Mouse (Mus musculus) hindbrain, embryonic 15.5 days (tissue): ENCODE data around the gene BB287469. TPM values are rescaled to one million over a fixed set of nuclear protein-coding genes. Genes with fewer than 3 reads are reported as not detected.
"Not testable (repeated sequence)": the region's sequence is repeated elsewhere in the genome, so short reads cannot be mapped to it uniquely, and the experiment has no call there.

ENCODE experiments used
- ATAC-seq: fragments of 200-750 bp; cut with Nextera tagmentation; 2 replicates; pipeline ENCODE4 v1.8.0; 2017; ENCODE audit warnings: low read depth, moderate number of reproducible peaks, moderate TSS enrichment; ENCODE audit not compliant: low FRiP score
- H3K27ac ChIP-seq: fragments of 300-500 bp; sonication (generic); replicated peaks from 2 replicates; pipeline ENCODE4 v1.5.1; 2015; ENCODE audit warnings: mild to moderate bottlenecking, inconsistent platforms
- H3K27me3 ChIP-seq: fragments of 300-500 bp; sonication (generic); 2 replicates; pipeline ENCODE4 v1.6.1; 2015; ENCODE audit warnings: control low read depth, inconsistent platforms
- H3K36me3 ChIP-seq: fragments of 300-500 bp; sonication (generic); 2 replicates; pipeline ENCODE4 v1.6.1; 2015; ENCODE audit warnings: control low read depth, inconsistent platforms
- H3K4me1 ChIP-seq: fragments of 300-500 bp; sonication (generic); replicated peaks from 2 replicates; pipeline ENCODE4 v1.6.1; 2015; ENCODE audit warnings: control low read depth, inconsistent platforms
- H3K4me2 ChIP-seq: fragments of 300-500 bp; sonication (generic); 2 replicates; pipeline ENCODE4 v1.6.1; 2015; ENCODE audit warnings: moderate library complexity, mild to moderate bottlenecking, inconsistent platforms
- H3K4me3 ChIP-seq: fragments of 300-500 bp; sonication (generic); 2 replicates; pipeline ENCODE4 v1.5.1; 2015; ENCODE audit warnings: mild to moderate bottlenecking, inconsistent platforms
- H3K9ac ChIP-seq: fragments of 300-500 bp; sonication (generic); 2 replicates; pipeline ENCODE4 v1.6.1; 2015; ENCODE audit warnings: inconsistent platforms
- H3K9me3 ChIP-seq: fragments of 300-500 bp; sonication (generic); 2 replicates; pipeline ENCODE4 v1.6.1; 2016; ENCODE audit warnings: control low read depth, inconsistent platforms
- WGBS: fragments of 180-500 bp; shearing (Covaris S2); methylation state at CpG from one replicate; pipeline ENCODE4 v1.1.7; 2015; 5-methylcytosine and 5-hydroxymethylcytosine counted together
- polyA plus RNA-seq: library from polyadenylated mRNA; unstranded; fragments of >200 nt; fragmentation: Nextera tagmentation; extraction: Ambion mirVana; gene quantifications from 2 replicates; pipeline ENCODE4 v1.2.1, GENCODE M21; 2015

Gene BB287469
- not detected in 2 replicates for polyA plus RNA-seq

DNA sequence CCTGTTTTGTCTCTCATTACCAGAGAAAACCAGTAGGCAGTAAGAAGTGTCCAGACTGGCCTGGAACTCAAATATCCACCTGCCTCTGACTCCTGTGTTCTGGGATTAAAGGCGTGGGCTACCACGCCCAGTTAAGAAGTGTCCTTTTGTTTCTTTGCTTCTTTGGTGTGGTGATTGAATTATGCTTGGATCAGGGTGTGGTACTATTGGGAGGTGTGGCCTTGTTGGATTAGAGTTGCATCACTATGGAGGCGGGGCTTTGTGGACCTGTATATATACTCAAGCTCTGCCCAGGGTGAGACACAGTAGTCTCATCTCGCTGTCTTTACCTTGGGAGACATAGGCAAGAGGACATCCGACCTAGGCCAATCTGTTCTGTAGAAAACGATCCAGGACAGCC is at the start of gene BB287469:
Gene BB287469 (plus strand): TSS at position 301 of the 400 bp plus-strand sequence.
- not testable (repeated sequence) for H3K27me3 ChIP-seq, ATAC-seq, H3K4me3 ChIP-seq, H3K36me3 ChIP-seq, H3K4me2 ChIP-seq, H3K4me1 ChIP-seq, H3K27ac ChIP-seq, H3K9me3 ChIP-seq, H3K9ac ChIP-seq
- WGBS = 93% methylated on average over 6 of the region's 6 CpGs

DNA sequence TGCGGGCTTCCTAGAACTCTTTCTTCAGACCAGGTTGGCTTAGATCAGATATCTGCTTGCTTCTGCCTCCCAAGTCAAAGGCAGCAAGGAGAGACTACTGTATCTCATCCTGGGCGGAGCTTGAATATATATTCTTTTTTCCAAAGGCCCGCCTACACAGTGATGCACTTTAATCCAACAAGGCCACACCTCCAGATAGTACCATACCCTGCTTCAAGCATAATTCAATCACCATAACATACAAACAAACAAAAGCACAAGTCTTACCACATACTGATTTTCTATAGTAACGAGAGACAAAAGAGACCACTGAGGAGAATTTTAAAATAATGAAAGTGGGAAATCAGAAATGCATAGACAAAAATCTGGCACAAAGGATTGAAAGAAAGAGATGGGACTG is 40.7 kb upstream of the BB287469 start, which contains the start of gene Gm21319:
Gene Gm21319 (minus strand): TSS at position 101 of the 400 bp plus-strand sequence.
- H3K4me2 ChIP-seq, H3K27me3 ChIP-seq, H3K27ac ChIP-seq, ATAC-seq, H3K36me3 ChIP-seq, H3K9ac ChIP-seq, H3K4me3 ChIP-seq, H3K4me1 ChIP-seq, H3K9me3 ChIP-seq: not testable (repeated sequence)
- whole genome bisulfite sequencing = 90% methylated on average over 4 of the region's 4 CpGs

GRCm38 (mm10) chr12:87795212-87795611 is 21.2 kb upstream of the BB287469 start, which contains the start of gene Gm21936:
Gm21936 (plus strand) TSS chr12:87795512.
- not testable (repeated sequence) for H3K4me1 ChIP-seq, H3K9me3 ChIP-seq, H3K4me3 ChIP-seq, ATAC-seq, H3K27me3 ChIP-seq, H3K4me2 ChIP-seq, H3K36me3 ChIP-seq, H3K9ac ChIP-seq, H3K27ac ChIP-seq
- 91% methylated on average over 1 of the region's 1 CpGs for WGBS

DNA sequence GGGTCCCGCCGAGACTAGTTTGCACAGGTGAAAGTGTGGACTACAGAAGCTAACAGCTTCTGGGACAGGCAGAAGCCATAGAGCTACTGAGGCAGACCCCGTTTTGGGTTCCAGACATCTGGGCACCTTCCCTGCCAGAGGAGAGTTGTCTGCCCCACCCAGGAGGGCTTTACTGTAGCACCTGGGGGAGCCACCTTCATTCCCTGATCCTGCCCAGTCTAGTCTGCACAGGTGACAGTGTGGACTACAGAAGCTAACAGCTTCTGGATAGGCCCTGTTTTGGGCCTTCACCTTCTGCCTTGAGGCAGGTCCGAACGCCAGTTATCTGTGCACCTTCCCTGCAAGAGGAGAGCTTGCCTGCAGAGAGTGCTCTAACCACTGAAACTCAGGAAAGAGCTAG is 18.4 kb upstream of the BB287469 start:
- H3K4me3 ChIP-seq, H3K4me1 ChIP-seq, H3K27ac ChIP-seq, H3K4me2 ChIP-seq, ATAC-seq, H3K36me3 ChIP-seq, H3K9me3 ChIP-seq, H3K27me3 ChIP-seq, H3K9ac ChIP-seq: not testable (repeated sequence)
- WGBS = 87% methylated on average over 5 of the region's 5 CpGs

DNA sequence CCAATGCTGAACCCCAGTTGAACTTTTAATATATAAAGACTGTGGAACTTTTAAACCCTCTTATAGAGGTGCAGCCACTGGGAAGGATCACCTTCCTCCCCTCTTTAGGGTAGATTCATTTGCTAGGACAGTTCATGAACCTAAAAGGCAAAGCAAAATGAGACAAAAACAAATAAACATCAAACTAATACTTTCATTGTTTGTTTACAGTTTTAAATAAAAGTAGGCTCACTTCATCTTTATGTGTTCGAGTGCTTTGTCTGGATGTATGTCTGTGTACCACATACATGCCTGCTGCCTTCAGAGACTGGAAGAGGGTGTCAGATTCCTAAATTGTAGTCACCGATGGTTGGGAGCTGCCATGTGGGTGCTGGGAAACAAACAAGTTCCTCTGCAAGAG is 25.9 kb downstream of the BB287469 start, which contains the start of gene Gm2001:
Gene Gm2001 (minus strand): TSS at position 101 of the 400 bp plus-strand sequence.
- ATAC-seq, H3K4me3 ChIP-seq, H3K27me3 ChIP-seq, H3K4me1 ChIP-seq, H3K9ac ChIP-seq, H3K9me3 ChIP-seq, H3K27ac ChIP-seq, H3K4me2 ChIP-seq, H3K36me3 ChIP-seq: not testable (repeated sequence)
- WGBS = 85% methylated on average over 2 of the region's 2 CpGs

GRCm38 (mm10) chr12:87850657-87851056 is 34.3 kb downstream of the BB287469 start:
- not testable (repeated sequence) for H3K4me2 ChIP-seq, H3K36me3 ChIP-seq, H3K4me3 ChIP-seq, H3K9me3 ChIP-seq, H3K4me1 ChIP-seq, H3K27me3 ChIP-seq, ATAC-seq, H3K9ac ChIP-seq, H3K27ac ChIP-seq
- no CpG with 5 or more reads among the region's 2 CpGs for WGBS

GRCm38 (mm10) chr12:87856067-87856466 is 39.7 kb downstream of the BB287469 start:
- not testable (repeated sequence) for H3K9me3 ChIP-seq, H3K27me3 ChIP-seq, H3K4me1 ChIP-seq, H3K9ac ChIP-seq, H3K27ac ChIP-seq, H3K36me3 ChIP-seq, ATAC-seq, H3K4me3 ChIP-seq, H3K4me2 ChIP-seq
- WGBS = 86% methylated on average over 1 of the region's 1 CpGs

GRCm38 (mm10) chr12:87861740-87862692 is 45.6 kb downstream of the BB287469 start:
- H3K27ac ChIP-seq, H3K4me1 ChIP-seq, H3K36me3 ChIP-seq, H3K4me2 ChIP-seq, ATAC-seq, H3K4me3 ChIP-seq, H3K27me3 ChIP-seq, H3K9me3 ChIP-seq, H3K9ac ChIP-seq: not testable (repeated sequence)
- WGBS = 89% methylated on average over 23 of the region's 23 CpGs

DNA sequence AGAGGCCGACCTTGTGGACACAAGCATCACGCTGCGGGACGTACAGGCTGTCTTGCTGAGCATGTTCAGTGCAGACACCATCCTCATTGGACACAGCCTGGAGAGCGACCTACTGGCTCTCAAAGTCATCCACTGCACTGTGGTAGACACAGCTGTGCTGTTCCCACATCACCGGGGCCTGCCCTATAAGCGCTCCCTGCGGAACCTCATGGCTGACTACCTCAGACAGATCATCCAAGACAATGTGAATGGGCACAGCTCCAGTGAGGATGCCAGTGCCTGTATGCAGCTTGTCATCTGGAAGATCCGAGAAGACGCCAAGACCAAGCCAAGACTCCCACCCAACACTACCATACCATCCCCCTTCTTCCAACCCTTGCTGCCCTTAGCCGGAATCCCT is 47.3 kb downstream of the BB287469 start:
- H3K36me3 ChIP-seq, H3K27ac ChIP-seq, H3K4me1 ChIP-seq, H3K4me2 ChIP-seq, H3K9me3 ChIP-seq, H3K27me3 ChIP-seq, H3K4me3 ChIP-seq, ATAC-seq, H3K9ac ChIP-seq: not testable (repeated sequence)
- 94% methylated on average over 10 of the region's 11 CpGs for WGBS

GRCm38 (mm10) chr12:87864048-87864447 is 47.7 kb downstream of the BB287469 start:
- H3K4me1 ChIP-seq, H3K4me3 ChIP-seq, H3K9me3 ChIP-seq, ATAC-seq, H3K9ac ChIP-seq, H3K4me2 ChIP-seq, H3K27ac ChIP-seq, H3K36me3 ChIP-seq, H3K27me3 ChIP-seq: not testable (repeated sequence)
- WGBS = 88% methylated on average over 2 of the region's 2 CpGs
